Mouse (Mus musculus): ENCODE measurements around the gene Fam196a. TPM values are rescaled to one million over a fixed set of nuclear protein-coding genes. Genes with fewer than 3 reads are reported as not detected.

The Fam196a gene
- polyA plus RNA-seq, 1 experiment from 2014 or later, result 2.7 TPM

- WGBS, result 80% methylated on average over 2 of the region's 2 CpGs
- no peak overlapping the region for H3K27ac ChIP-seq (replicated peaks)
- no peak overlapping the region for H3K9ac ChIP-seq (replicated peaks)
Observed at GRCm38 (mm10) chr7:134894604-134895003, 43.6 kb downstream of the Fam196a start.

GRCm38 (mm10) chr7:134892972-134893371 is 45.3 kb downstream of the Fam196a start:
- ATAC-seq (ENCODE audit: low FRiP score, low read depth), result no peak
- Histone ChIP-seq H3K27me3 (no peaks in the 10 kb centered on the region), H3K9ac (replicated peaks) (no peak overlapping the region), H3K4me3 (no peak overlapping the region), H3K27ac (replicated peaks) (no peak overlapping the region), H3K9me3 (no peaks in the 10 kb centered on the region), H3K4me2 (replicated peaks) (no peak overlapping the region), H3K4me1 (0 out of 2 replicates have a peak, but pooled peaks cover 3% of the 10 kb centered on the region), H3K36me3 (no peaks in the 10 kb centered on the region)
- WGBS, result 94% methylated on average over 4 of the region's 4 CpGs

More at GRCm38 (mm10) chr7:134894604-134895003, 43.6 kb downstream of the Fam196a start:
- H3K4me1 ChIP-seq, result 0 out of 2 replicates have a peak, but pooled peaks cover 3% of the 10 kb centered on the region
- ATAC-seq (ENCODE audit: low FRiP score, low read depth), result no peak
- no peaks in the 10 kb centered on the region for H3K36me3 ChIP-seq
- no peak overlapping the region for H3K4me3 ChIP-seq
- no peaks in the 10 kb centered on the region for H3K27me3 ChIP-seq
- no peaks in the 10 kb centered on the region for H3K9me3 ChIP-seq
- H3K4me2 ChIP-seq (replicated peaks), result no peak overlapping the region

- Histone ChIP-seq H3K36me3 (no peaks in the 10 kb centered on the region), H3K27ac (replicated peaks) (no peak overlapping the region), H3K27me3 (no peaks in the 10 kb centered on the region), H3K4me1 (0 out of 2 replicates have a peak, but pooled peaks cover 3% of the 10 kb centered on the region), H3K4me3 (no peak overlapping the region), H3K9ac (replicated peaks) (no peak overlapping the region), H3K9me3 (no peaks in the 10 kb centered on the region), H3K4me2 (replicated peaks) (no peak overlapping the region)
- peak; percentile 58; the same call in 1 of the 2 replicates for ATAC-seq (ENCODE audit: low FRiP score, low read depth)
- 73% methylated on average over 13 of the region's 13 CpGs for WGBS
Observed at GRCm38 (mm10) chr7:134892449-134892871, 45.8 kb downstream of the Fam196a start.

GRCm38 (mm10) chr7:134883516-134883915 is 54.7 kb downstream of the Fam196a start:
- no peak overlapping the region for H3K27ac ChIP-seq (replicated peaks)
- WGBS, result 83% methylated on average over 6 of the region's 6 CpGs

DNA sequence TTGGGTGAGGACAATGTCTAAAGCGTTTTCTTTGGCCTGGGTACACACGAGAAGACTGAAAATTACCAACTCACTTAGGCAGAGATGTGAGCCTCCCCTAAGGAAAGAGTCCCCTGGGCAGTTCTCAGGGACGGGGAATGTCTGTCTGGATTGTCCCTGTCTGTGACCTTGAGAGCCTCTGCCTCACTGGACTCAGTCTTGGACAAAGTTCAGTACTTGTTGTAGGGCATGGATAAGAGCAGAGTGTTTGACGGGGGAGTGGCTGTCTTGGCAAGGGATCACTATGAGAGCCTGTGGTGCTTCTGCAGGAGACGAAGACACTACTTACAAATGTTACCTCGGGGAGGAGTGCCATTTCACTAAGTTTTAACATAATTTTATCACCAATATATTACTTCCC is 57.8 kb downstream of the Fam196a start:
- Histone ChIP-seq H3K4me2 (replicated peaks) (no peak overlapping the region), H3K9ac (replicated peaks) (no peak overlapping the region), H3K36me3 (no peaks in the 10 kb centered on the region), H3K27me3 (no peaks in the 10 kb centered on the region), H3K4me3 (no peak overlapping the region), H3K4me1 (peaks cover 23% of the 10 kb centered on the region), H3K9me3 (no peaks in the 10 kb centered on the region), H3K27ac (replicated peaks) (no peak overlapping the region)
- no peak for ATAC-seq (ENCODE audit: low FRiP score, low read depth)
- 70% methylated on average over 6 of the region's 6 CpGs for WGBS

More at GRCm38 (mm10) chr7:134883516-134883915, 54.7 kb downstream of the Fam196a start:
- Histone ChIP-seq H3K4me2 (replicated peaks) (no peak overlapping the region), H3K9me3 (no peaks in the 10 kb centered on the region), H3K4me3 (no peak overlapping the region), H3K36me3 (no peaks in the 10 kb centered on the region), H3K9ac (replicated peaks) (no peak overlapping the region), H3K27me3 (no peaks in the 10 kb centered on the region), H3K4me1 (peaks cover 21% of the 10 kb centered on the region)
- ATAC-seq (ENCODE audit: low FRiP score, low read depth), result no peak

DNA sequence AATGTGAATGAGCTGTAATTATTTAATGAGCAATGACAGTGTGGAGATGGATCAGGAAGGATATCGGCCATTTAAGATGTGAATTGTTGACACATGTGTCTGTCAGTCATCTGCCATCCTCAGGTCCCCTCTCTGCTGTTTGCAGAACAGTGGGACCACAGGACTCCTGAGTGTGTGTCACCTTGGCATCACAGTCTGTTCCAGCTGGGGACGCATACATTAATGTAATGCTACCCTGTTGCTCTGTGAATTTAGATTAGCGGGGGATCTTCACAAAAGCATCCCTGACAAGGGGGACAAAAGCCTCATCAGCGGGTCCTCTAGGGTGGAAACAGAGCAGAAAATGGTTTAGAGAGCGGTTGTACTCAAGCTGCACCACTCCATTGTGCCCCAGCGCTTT is 59.2 kb downstream of the Fam196a start:
- Histone ChIP-seq H3K4me2 (replicated peaks) (no peak overlapping the region), H3K27ac (replicated peaks) (no peak overlapping the region), H3K36me3 (no peaks in the 10 kb centered on the region), H3K9me3 (no peaks in the 10 kb centered on the region), H3K4me1 (peaks cover 19% of the 10 kb centered on the region), H3K27me3 (no peaks in the 10 kb centered on the region), H3K4me3 (no peak overlapping the region), H3K9ac (replicated peaks) (no peak overlapping the region)
- peak; percentile 74; the same call in 1 of the 2 replicates for ATAC-seq (ENCODE audit: low FRiP score, low read depth)
- WGBS, result 15% methylated on average over 6 of the region's 6 CpGs

DNA sequence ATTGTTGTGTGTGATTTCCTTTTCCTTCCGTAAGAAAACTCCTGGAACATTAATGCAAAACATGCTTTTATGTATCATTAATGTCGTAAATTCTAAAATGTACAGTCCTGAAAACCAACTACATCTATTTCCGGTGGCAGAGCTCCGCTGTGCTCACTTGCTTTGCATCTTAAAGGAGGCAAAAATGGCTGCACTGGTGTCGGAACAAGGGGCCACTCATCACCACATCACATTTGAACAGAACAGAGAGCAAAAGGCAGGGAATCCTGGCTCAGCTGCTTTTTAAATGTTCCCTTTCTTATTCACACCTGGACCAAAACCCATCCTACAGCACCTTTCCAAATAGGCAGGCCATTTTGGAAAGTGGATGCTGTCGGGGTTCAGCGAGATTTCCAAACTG is 65.2 kb downstream of the Fam196a start:
- ATAC-seq (ENCODE audit: low FRiP score, low read depth), result no peak
- Histone ChIP-seq H3K9ac (replicated peaks) (no peak overlapping the region), H3K27ac (replicated peaks) (no peak overlapping the region), H3K4me3 (no peak overlapping the region), H3K9me3 (no peaks in the 10 kb centered on the region), H3K4me1 (no peaks in the 10 kb centered on the region), H3K4me2 (replicated peaks) (no peak overlapping the region), H3K36me3 (no peaks in the 10 kb centered on the region), H3K27me3 (no peaks in the 10 kb centered on the region)
- WGBS, result 92% methylated on average over 7 of the region's 7 CpGs

GRCm38 (mm10) chr7:134872511-134872910 is 65.7 kb downstream of the Fam196a start:
- no peak for ATAC-seq (ENCODE audit: low FRiP score, low read depth)
- H3K9me3 ChIP-seq, result no peaks in the 10 kb centered on the region
- WGBS, result 82% methylated on average over 3 of the region's 3 CpGs
- H3K27me3 ChIP-seq, result no peaks in the 10 kb centered on the region
- H3K4me2 ChIP-seq (replicated peaks), result no peak overlapping the region
- H3K27ac ChIP-seq (replicated peaks), result no peak overlapping the region
- H3K9ac ChIP-seq (replicated peaks), result no peak overlapping the region
- H3K4me3 ChIP-seq, result no peak overlapping the region
- H3K4me1 ChIP-seq, result no peaks in the 10 kb centered on the region
- no peaks in the 10 kb centered on the region for H3K36me3 ChIP-seq

- Histone ChIP-seq H3K27ac (replicated peaks) (no peak overlapping the region), H3K9me3 (no peaks in the 10 kb centered on the region), H3K36me3 (no peaks in the 10 kb centered on the region), H3K4me2 (replicated peaks) (no peak overlapping the region), H3K4me3 (no peak overlapping the region), H3K4me1 (no peaks in the 10 kb centered on the region; the same call in 1 of the 2 replicates), H3K9ac (replicated peaks) (no peak overlapping the region), H3K27me3 (no peaks in the 10 kb centered on the region)
- no peak for ATAC-seq (ENCODE audit: low FRiP score, low read depth)
- WGBS, result 80% methylated on average over 2 of the region's 2 CpGs
Observed at GRCm38 (mm10) chr7:134864175-134864574, 74.1 kb downstream of the Fam196a start.

- Histone ChIP-seq H3K36me3 (no peaks in the 10 kb centered on the region), H3K4me1 (no peaks in the 10 kb centered on the region; the same call in 1 of the 2 replicates), H3K9me3 (no peaks in the 10 kb centered on the region), H3K9ac (replicated peaks) (no peak overlapping the region), H3K4me3 (no peak overlapping the region), H3K27me3 (no peaks in the 10 kb centered on the region), H3K4me2 (replicated peaks) (no peak overlapping the region), H3K27ac (replicated peaks) (no peak overlapping the region)
- no peak for ATAC-seq (ENCODE audit: low FRiP score, low read depth)
- 55% methylated on average over 6 of the region's 6 CpGs for WGBS
Observed at GRCm38 (mm10) chr7:134862000-134862399, 76.2 kb downstream of the Fam196a start.

DNA sequence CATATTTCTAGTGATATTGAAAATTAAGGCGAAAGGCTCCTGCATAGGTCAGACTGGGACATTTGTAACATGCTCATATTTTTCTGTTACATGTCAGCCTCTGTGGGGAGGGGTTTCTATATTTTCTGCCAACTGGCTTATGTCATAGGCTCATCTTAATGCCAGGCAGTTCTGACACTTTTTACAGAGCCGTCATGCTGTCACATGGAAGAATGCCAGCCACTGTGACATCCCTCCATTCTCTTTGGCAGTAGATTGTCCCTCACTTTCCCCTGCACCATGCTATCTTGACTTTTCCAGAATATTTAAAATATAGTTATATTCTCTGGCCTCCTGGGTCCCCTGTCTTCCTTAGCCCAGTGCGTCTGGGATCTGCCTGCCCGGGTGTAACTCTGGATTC is 95.5 kb downstream of the Fam196a start:
- Histone ChIP-seq H3K27ac (replicated peaks) (no peak overlapping the region), H3K4me3 (no peak overlapping the region), H3K36me3 (no peaks in the 10 kb centered on the region), H3K4me2 (replicated peaks) (no peak overlapping the region), H3K9me3 (no peaks in the 10 kb centered on the region), H3K27me3 (no peaks in the 10 kb centered on the region), H3K4me1 (no peaks in the 10 kb centered on the region), H3K9ac (replicated peaks) (no peak overlapping the region)
- no peak for ATAC-seq (ENCODE audit: low FRiP score, low read depth)
- WGBS, result 93% methylated on average over 4 of the region's 4 CpGs

DNA sequence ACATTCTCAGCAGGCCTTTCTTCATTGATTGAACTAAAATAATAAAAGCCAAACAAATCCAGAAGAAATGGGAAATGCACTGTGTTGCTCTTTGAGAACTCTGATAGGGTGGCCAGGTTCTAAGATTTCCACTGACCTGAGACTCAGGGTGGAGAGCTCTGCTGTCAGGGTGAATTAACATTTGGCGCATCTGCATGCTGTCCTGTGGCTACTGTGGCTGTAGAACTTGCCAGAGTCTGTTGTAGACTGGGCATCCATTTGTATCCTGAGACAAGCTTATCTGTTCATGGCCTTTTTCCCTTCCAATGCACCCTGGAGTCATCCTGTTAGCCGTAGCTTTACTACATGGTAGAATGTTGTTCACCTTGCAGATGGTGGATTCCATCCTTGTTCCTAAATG is 98.2 kb downstream of the Fam196a start:
- Histone ChIP-seq H3K9ac (replicated peaks) (no peak overlapping the region), H3K4me2 (replicated peaks) (no peak overlapping the region), H3K4me1 (no peaks in the 10 kb centered on the region), H3K27ac (replicated peaks) (no peak overlapping the region), H3K36me3 (no peaks in the 10 kb centered on the region), H3K9me3 (no peaks in the 10 kb centered on the region), H3K27me3 (no peaks in the 10 kb centered on the region), H3K4me3 (no peak overlapping the region)
- no peak for ATAC-seq (ENCODE audit: low FRiP score, low read depth)
- WGBS, result 94% methylated on average over 2 of the region's 2 CpGs
